Mouse (Mus musculus) CD4-positive, CD25-positive, alpha-beta regulatory T cell, adult 4 months (primary cell): ENCODE measurements at regions not wholly inside any gene's neighbourhood (a gene's known extent, or its start where the extent isn't known, plus 50 kb on each side); places are given as distances from the start of the nearest gene placed in this dataset.
"Not testable (repeated sequence)": the region's sequence is repeated elsewhere in the genome, so short reads cannot be mapped to it uniquely, and the experiment has no call there.

Experiments used
- ATAC-seq: one replicate; pipeline ENCODE4 v1.8.0; 2017

- no peak for ATAC-seq
Measured at GRCm38 (mm10) chr3:21739720-21740119, 336.7 kb upstream of the Tbl1xr1 start.

DNA sequence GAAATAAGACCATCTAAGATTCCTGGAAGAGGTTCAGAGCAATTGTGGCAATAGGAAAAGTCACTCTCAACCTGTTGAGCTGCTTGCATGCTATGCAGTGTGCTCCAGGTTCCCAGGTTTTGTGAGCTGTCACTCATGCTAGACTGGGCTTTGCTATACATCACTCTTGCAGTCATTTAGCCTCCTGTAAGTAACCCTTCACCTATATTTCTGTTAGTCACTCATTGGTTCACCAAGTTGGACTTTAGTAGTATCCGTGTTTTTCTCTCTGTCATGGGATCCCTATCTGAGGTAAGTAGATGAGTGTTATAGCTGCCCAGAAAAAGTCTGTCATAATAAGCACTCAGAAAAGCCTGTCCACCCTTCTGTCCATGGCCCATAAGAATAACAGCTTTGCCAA is 332.3 kb upstream of the Tbl1xr1 start:
- no peak for ATAC-seq

DNA sequence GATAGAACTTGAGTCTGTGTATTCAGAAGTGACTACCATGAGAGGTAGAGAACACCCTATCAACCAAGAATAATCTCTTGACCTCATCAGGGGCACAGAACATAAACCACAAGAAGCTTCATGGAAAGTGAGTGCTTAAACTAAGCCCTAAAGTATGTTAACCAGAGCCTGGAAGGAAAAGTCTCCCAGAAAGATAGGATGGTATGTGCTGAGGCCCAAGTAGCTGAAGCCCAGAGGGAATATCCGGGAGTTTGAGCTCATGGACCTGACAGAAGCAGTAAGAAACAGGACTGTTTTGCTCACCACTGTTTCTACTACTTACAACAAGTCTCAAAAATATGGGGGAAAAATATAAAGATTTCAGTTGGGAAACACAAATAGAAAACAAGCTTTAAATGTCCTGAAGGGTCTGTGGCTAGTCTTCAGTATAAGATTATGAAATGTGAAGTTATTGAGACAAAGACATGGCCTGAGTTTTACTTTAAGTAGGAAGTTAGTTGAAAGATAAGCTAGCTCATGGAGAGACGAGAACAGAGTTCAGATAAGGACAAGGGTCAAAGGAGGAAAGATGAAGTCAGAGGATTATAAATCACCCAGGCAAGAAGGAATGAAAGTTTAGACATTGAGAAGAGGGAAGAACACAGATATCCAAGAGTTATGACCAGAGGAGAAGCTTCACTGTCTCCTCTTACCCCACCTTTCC is 315.8 kb upstream of the Tbl1xr1 start:
- no peak for ATAC-seq

DNA sequence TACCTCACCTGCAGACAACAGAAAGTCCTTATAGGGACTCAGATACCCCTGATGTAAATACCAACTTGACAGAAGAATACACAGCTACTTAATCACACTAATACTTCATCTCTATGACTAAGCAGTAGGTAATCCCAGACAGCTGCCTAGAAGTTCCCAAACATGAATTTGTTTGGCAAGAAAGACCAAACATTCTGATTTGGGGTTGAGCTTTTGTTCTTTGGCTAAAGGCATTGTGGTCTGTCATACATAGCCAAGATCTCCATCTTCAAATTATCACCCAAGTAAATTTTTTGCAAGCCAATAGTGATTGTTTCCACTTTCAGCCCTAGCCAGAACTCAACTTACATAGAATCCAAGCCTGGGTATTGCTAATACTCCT is 315.2 kb upstream of the Tbl1xr1 start:
- no peak for ATAC-seq

GRCm38 (mm10) chr3:21761909-21762308 is 314.5 kb upstream of the Tbl1xr1 start:
- ATAC-seq = no peak

DNA sequence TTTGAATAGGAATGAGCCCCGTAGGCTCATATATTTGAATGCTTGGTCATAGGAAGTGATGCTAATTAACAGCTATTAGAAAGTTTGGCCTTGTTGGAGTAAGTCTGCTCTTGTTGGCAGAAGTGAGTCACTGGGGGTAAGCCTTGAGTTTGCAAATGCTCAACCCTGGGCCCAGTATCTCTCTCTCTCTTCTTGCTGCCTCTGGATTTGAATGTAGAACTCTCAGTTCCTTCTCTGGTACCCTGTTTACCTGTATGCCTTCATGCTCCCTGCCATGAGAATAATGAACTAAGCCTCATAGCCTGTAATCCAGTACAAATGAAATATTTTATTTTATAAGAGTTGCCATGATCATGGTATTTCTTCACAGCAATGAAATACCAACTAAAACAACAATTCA is 308.4 kb upstream of the Tbl1xr1 start:
- no peak for ATAC-seq

- no peak for ATAC-seq
Measured at GRCm38 (mm10) chr3:21769920-21770547, 306.4 kb upstream of the Tbl1xr1 start.

GRCm38 (mm10) chr3:21771752-21772298 is 304.6 kb upstream of the Tbl1xr1 start:
- no peak for ATAC-seq

DNA sequence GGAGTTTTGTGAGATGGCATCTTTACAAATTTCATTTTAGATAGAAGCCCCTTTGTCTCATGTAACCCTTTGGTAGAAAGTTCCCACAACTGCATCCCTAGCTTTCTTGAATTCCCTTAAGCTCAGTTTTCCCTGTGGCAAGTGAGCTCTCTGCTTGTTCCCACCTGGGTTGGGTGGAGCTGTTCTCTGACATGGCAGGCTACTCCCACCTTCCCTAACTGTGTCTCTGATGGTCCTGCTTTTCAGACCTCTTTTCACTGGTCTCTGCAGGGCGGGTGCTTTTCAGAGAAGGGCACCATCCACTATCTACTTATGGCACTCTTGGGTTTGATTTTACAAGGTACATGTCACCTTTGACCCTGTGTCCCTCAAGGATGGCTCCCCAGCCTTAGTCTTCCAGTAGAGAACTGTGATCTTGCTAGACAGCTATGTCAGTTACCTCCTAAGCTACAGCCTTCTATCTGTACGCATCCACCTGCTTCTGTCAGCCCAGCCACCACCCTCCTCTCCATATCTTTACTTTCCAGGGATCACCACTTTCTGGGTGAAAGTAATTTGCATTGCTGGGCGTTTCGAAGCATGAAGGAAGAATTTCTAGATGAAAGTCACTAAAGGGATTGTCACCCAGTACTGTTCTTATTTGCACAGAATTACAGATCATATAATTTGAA is 302.1 kb upstream of the Tbl1xr1 start:
- ATAC-seq = no peak

- no peak for ATAC-seq
Measured at GRCm38 (mm10) chr3:21778789-21779188, 297.7 kb upstream of the Tbl1xr1 start.

DNA sequence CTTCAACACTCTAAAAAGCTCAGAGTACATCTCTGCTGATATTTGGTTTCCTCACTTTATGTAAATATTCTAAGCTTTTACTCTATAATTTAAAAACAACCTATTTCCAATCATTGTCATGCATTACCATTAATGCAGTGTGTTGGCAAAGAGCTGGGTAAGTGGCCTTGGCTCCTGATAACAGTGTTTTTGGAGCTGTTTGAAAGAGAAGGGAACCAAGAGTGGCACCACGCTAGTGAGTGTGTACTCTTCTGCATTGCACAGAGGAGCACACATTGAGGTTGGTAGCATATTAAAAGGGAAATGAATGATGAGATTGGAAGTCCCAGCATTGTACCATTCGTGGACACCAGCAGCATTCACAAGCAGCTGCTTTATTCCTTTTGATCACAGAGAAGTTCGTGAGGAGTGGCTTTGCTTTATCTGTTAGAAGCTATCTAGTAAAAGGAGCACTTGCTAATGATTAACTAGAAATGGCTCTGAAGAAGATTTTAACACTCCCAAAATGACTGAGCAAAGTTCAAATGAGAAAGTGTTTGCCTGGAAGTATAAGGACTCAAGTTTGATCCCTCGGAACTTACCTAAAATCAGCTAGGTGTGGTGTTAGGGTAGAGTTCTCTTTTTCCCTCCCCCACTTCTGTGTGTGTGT is 284.3 kb upstream of the Tbl1xr1 start:
- no peak for ATAC-seq

DNA sequence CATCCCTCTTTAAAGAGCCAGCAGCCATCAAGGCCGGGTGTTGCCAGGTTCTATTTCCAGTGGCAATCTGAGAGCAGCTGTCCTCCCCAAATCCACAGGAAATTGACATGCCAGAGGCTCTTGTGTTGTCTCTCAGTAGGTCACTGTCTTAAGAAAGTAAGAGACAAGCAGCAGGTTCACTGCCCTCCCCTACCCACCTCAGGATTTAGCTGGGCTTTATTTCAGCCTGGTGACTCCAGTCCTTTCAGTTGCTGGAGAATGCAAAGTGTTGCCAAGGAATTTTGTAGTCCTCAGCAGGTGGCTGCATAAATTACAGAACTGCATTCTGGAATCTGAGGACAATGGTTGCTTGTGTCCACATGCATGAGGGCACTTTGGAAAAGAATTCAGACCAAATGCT is 278.3 kb upstream of the Tbl1xr1 start:
- no peak for ATAC-seq

DNA sequence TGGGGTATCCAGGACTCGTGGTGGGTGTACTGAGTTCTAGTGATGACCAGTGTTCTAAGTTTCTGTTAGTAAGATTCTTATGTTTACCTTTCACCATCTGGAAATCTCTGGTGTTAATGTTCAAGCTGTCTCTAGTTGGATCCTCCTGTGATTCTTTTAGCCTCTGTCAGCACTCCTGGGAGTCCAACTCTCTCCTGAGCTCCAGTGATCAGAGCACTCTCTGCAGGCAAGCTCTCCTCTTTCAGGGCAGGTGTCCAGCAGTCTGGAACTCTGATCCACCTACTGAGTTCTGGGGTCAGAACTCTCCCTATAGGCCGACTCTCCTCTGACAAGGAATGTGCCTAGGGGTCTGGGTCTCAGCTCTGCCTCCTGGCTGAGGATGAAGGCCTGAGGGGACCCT is 272.6 kb upstream of the Tbl1xr1 start:
- not testable (repeated sequence) for ATAC-seq

DNA sequence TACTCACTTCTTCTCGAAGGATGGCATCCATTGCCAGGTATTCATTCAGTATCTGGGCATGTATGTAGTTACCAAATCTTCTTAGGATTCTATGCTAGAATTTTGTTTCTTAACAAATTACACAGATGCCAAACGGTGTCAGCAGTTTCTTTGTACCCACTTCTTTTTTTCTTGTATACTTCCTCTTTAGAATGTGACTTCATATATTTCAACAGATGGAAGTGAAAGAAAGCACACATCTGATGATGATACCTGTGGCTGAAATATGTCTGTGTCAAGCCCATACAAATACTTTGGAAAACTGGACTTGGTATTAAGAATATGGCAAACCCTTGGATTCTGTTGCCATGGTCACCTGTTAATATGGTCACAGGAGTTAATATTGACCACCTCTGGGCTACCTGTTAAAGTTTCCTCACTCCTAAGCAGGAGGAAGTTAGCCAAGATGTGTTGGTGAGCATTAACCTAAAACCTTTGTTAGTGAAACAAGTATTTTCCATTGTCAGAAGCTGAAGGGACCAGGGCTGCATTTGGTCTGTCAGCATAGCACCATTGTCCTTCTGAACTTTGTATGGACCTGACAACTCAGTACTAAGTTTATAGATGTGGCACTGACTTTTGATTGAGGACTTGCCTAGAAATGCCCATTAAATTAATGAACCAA is 269.8 kb upstream of the Tbl1xr1 start:
- no peak for ATAC-seq

- ATAC-seq = no peak
Measured at GRCm38 (mm10) chr3:21808539-21808938, 267.9 kb upstream of the Tbl1xr1 start.

DNA sequence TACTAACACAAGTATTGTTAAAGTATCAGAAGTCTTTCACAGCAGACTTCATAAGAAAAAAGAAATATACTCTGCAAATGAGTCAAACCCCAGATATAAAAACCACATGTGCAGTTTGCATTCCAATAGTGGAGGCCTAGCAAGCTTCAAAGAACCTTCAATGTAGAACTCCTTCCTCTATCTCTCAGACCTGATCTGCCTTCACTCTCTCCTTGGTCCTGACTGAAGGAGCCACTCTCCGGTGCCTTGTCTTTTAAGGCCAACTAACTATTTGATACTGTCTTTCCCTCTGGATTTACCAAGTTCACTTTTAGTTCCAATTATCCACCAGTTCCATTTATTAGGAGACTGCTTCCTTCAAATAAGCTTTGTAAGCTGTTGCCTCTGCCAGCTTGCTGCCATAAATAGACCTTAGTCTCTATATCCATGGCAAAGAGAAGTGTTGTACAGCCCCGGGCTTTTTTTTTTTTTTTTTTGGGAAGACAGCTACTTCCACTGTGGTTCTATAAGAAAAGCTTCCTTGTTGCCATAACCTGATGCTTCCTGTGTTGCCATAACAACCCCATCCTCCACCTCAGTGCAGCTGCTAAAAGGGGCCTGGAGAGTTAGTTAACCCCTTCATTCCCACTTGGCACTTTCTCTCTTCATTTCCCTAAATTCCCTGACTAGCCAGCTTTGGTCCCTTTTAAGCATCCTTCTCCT is 266.5 kb upstream of the Tbl1xr1 start:
- ATAC-seq = peak; percentile 23

GRCm38 (mm10) chr3:21813401-21813800 is 263.1 kb upstream of the Tbl1xr1 start:
- peak; percentile 49 for ATAC-seq

DNA sequence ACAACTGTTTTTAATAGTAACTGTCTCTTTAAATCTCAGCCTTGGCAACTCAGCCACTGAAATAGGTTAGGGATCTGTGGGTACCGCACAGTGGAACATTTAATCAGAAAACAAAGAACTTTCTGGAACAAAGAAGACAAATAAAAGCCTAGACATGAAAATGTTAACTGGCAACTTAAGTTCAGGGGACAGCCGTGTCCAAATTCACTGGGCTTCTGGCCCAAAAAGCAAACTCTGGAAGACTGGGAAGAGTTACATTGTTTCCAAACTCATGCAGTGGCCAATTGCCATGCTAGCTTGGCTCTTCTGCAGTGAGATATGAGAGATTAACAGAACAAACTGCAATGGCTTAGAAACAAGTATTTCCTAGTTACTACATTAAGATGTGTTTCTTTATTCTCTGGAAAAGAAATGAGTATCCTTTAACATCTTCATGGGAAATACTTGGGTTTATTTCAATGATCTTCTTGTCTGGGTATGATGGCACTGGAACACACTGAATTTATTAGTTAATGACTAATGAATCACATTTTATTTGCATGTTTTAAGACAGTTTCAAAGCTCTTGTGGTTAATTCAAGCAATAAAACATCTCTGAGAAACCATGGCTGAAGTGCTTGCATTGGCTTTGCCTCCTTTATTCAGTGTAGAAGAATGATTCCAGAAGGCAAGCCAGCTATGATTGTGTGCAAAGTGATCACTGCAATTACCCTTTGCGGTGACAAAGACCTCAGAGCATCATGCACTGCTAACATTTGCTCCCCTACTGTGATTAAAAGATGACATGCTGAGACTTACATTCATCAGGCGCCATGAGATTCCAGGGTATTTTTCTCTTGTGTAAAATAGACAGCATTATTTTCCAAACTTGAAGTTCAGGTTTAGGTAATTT is 259.2 kb upstream of the Tbl1xr1 start:
- ATAC-seq = no peak

GRCm38 (mm10) chr3:21819030-21819429 is 257.4 kb upstream of the Tbl1xr1 start:
- ATAC-seq = no peak

DNA sequence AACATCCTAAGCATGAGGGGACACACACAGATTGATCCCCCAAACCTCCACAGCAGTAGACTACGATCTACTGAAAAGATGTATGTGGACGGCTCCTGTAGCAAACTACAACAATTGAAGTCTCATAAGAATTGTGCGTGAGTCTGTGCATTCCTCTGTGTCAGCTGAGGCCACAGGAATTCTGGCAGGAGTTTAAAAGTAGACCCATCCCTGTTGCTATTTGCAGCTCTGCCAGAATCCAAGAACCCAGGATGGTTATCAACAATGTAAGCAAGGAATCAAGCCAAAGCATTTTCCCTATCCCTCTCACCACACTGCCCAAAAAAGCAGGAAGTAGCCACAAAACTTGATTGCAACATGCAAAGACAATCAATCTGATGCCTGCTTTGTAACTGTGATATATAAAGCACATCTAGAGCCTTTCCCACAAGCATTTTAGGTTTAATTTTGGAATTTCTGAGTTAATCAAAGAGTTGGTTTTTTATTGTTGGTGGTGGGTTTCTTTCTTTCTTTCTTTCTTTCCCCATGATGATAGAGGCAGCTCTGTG is 256.3 kb upstream of the Tbl1xr1 start:
- no peak for ATAC-seq

- ATAC-seq = no peak
Measured at GRCm38 (mm10) chr3:21822675-21823074, 253.8 kb upstream of the Tbl1xr1 start.
